Mouse (Mus musculus): ENCODE results near the gene Olfr905.

Gene Olfr905

GRCm38 (mm10) chr9:38470807-38471206, at the start of gene Olfr905:
Olfr905 (plus strand) TSS chr9:38471107.
- no peak for DNase-seq (ENCODE audit: extremely low read depth, insufficient read length, low spot score)

GRCm38 (mm10) chr9:38423801-38424200, 47.1 kb upstream of the Olfr905 start:
- DNase-seq (ENCODE audit: extremely low read depth, insufficient read length, low spot score): no peak

GRCm38 (mm10) chr9:38427026-38427425, 43.9 kb upstream of the Olfr905 start:
- no peak for DNase-seq (ENCODE audit: extremely low read depth, insufficient read length, low spot score)

DNA sequence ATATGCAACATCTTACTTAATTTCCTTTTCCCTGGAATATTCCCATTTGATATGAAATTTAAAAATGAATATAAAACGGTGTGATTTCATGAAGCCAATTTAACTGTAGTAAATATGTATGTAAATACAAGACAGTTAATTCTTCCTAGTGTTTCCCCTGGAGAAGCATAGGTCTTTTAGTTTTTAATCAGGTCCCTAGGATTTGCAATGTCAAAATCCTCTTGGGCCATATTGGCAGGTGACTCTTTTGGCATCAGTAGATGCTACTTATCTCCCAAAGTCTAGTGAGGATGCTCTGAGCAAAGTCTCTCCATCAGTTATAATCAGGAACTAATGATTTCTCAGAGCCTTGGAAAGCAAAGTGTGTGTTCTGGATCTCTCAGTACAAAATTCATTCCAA, 41.8 kb upstream of the Olfr905 start, which contains the start of gene Olfr901:
Gene Olfr901 (plus strand): TSS at position 301 of the 400 bp plus-strand sequence.
- DNase-seq (ENCODE audit: extremely low read depth, insufficient read length, low spot score): no peak

- DNase-seq (ENCODE audit: extremely low read depth, insufficient read length, low spot score): no peak
Observed at GRCm38 (mm10) chr9:38447352-38447751, 23.6 kb upstream of the Olfr905 start, which contains the start of gene Olfr902. Olfr902 (plus strand) TSS chr9:38447652.

- no peak for DNase-seq (ENCODE audit: extremely low read depth, insufficient read length, low spot score)
Observed at GRCm38 (mm10) chr9:38462844-38463243, 8.1 kb upstream of the Olfr905 start, which contains the start of gene Olfr904. Olfr904 (plus strand) TSS chr9:38463144.

DNA sequence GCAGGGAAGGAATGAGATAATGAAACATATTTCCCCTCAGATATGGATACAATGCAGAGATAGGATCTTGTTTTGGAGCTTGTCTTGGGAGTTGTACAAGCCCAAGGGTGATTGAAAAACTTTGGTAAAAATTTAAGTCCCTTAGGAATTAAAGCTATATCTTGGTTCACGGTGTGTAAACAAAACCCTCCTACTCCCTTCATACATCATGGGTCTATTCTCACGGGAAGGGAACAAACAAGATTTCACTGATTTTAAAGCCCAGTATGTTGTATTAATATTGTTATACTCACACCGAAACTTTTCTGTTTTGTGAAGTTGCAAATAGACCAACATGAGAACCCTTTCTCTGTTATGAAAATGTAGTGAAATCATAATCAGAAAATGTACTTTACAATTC, 15.9 kb downstream of the Olfr905 start, which contains the start of gene Olfr906:
Gene Olfr906 (plus strand): TSS at position 301 of the 400 bp plus-strand sequence.
- DNase-seq (ENCODE audit: extremely low read depth, insufficient read length, low spot score): no peak

DNA sequence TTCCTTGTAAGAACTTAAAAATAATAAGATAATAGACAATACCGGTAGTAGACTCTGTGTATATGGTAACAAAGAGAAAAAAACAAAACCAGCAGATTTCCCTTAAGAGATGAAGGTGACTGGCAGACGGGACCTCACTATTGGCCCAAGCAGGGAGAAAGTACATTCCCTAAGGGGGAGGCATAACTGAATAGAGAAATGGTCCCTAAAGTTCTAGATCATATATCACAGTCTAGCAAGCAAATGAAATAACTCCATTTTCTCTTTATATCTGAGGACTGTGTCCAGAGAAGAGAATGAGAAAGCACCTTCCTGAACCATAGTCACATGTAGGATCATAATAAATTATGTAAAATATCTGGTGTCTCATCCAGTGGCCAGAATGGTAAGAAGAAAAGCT, 24.6 kb downstream of the Olfr905 start, which contains the start of gene Olfr907:
Gene Olfr907 (plus strand): TSS at position 301 of the 400 bp plus-strand sequence.
- no peak for DNase-seq (ENCODE audit: extremely low read depth, insufficient read length, low spot score)

DNA sequence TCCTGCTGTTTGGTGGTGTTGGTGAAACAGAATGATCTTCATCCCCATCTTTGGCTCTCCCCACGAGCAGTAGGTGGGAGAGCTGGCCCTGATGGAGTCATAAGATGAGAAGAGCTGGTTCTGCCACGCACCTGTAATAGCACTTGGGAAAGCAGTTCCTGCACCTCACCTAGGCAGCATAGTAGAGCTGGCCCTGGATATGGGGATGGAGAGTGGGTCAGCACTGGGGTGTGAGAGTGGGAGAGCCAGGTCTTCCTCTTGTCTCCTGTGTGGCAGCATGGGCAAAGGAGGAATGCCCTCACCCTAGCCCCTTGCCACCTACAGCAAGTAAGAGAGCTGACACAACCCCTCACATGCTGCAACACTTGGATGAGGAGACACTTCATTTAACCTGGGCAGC, 41.4 kb downstream of the Olfr905 start:
- DNase-seq (ENCODE audit: extremely low read depth, insufficient read length, low spot score): no peak

DNA sequence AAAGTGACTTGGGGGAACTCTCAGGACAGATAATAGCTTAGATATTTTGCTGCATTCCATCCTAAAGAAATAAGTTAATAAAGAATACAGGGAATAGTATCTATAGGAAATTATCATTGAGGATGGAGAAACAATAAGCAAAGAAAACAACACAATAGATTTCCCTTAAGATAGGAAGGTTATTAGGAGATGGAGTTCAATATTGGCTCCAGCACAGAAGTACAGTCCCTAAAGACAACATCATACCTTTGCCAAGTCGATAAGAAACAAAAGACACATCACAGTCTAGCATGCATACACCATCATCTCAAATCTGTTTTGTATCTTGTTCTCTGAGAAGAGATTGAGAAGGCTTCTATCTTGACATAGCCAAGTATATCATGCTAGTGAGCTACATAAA, 50.4 kb downstream of the Olfr905 start, which contains the start of gene Olfr911-ps1:
Gene Olfr911-ps1 (plus strand): TSS at position 301 of the 400 bp plus-strand sequence.
- DNase-seq (ENCODE audit: extremely low read depth, insufficient read length, low spot score): no peak

Measured in 3134 (cell line).